Mouse (Mus musculus): ENCODE data around the gene Fubp1.

Fubp1 gene

GRCm38 (mm10) chr3:152235805-152236204 is 25.6 kb downstream of the Fubp1 start:
- DNase-seq (ENCODE audit: low read depth): no peak

- DNase-seq (ENCODE audit: low read depth): peak; percentile 78
Observed at GRCm38 (mm10) chr3:152238836-152239235, 28.6 kb downstream of the Fubp1 start.

- no peak for DNase-seq (ENCODE audit: low read depth)
Observed at GRCm38 (mm10) chr3:152239592-152239991, 29.4 kb downstream of the Fubp1 start.

GRCm38 (mm10) chr3:152241098-152241497 is 30.9 kb downstream of the Fubp1 start:
- DNase-seq (ENCODE audit: low read depth): no peak

GRCm38 (mm10) chr3:152243304-152243703 is 33.1 kb downstream of the Fubp1 start:
- DNase-seq (ENCODE audit: low read depth): no peak

- peak; percentile 47 for DNase-seq (ENCODE audit: low read depth)
Observed at GRCm38 (mm10) chr3:152245273-152245910, 35.2 kb downstream of the Fubp1 start.

- no peak for DNase-seq (ENCODE audit: low read depth)
Observed at GRCm38 (mm10) chr3:152247708-152248107, 37.5 kb downstream of the Fubp1 start.

- DNase-seq (ENCODE audit: low read depth): no peak
Observed at GRCm38 (mm10) chr3:152250487-152250886, 40.3 kb downstream of the Fubp1 start.

- no peak for DNase-seq (ENCODE audit: low read depth)
Observed at GRCm38 (mm10) chr3:152257528-152257927, 47.3 kb downstream of the Fubp1 start.

GRCm38 (mm10) chr3:152259409-152259808 is 49.2 kb downstream of the Fubp1 start:
- DNase-seq (ENCODE audit: low read depth): peak; percentile 93

GRCm38 (mm10) chr3:152260362-152260761 is 50.1 kb downstream of the Fubp1 start:
- DNase-seq (ENCODE audit: low read depth): no peak

- no peak for DNase-seq (ENCODE audit: low read depth)
Observed at GRCm38 (mm10) chr3:152261436-152261835, 51.2 kb downstream of the Fubp1 start.

- DNase-seq (ENCODE audit: low read depth): no peak
Observed at GRCm38 (mm10) chr3:152261948-152262347, 51.7 kb downstream of the Fubp1 start.

- DNase-seq (ENCODE audit: low read depth): no peak
Observed at GRCm38 (mm10) chr3:152264374-152264773, 54.2 kb downstream of the Fubp1 start.

- DNase-seq (ENCODE audit: low read depth): no peak
Observed at GRCm38 (mm10) chr3:152264830-152265229, 54.6 kb downstream of the Fubp1 start.

- DNase-seq (ENCODE audit: low read depth): peak; percentile 85
Observed at GRCm38 (mm10) chr3:152265351-152266035, 55.3 kb downstream of the Fubp1 start.

- DNase-seq (ENCODE audit: low read depth): no peak
Observed at GRCm38 (mm10) chr3:152266036-152266421, 55.8 kb downstream of the Fubp1 start, which contains the start of gene Nexn. Gene Nexn, minus strand, starts transcription at chr3:152266350.

- DNase-seq (ENCODE audit: low read depth): no peak
Observed at GRCm38 (mm10) chr3:152268099-152268498, 57.9 kb downstream of the Fubp1 start.

GRCm38 (mm10) chr3:152271071-152271710 is 61.0 kb downstream of the Fubp1 start:
- no peak for DNase-seq (ENCODE audit: low read depth)

GRCm38 (mm10) chr3:152271876-152272275 is 61.7 kb downstream of the Fubp1 start:
- no peak for DNase-seq (ENCODE audit: low read depth)

- DNase-seq (ENCODE audit: low read depth): no peak
Observed at GRCm38 (mm10) chr3:152272974-152273685, 62.9 kb downstream of the Fubp1 start.

- no peak for DNase-seq (ENCODE audit: low read depth)
Observed at GRCm38 (mm10) chr3:152275008-152275407, 64.8 kb downstream of the Fubp1 start.

- no peak for DNase-seq (ENCODE audit: low read depth)
Observed at GRCm38 (mm10) chr3:152276935-152277334, 66.7 kb downstream of the Fubp1 start.
